Mouse (Mus musculus) thymus, adult 2 months (tissue): Measurements from ENCODE around the gene Nmrk1. TPM values are rescaled to one million over a fixed set of nuclear protein-coding genes. Genes with fewer than 3 reads are reported as not detected.

Source experiments
- DNase-seq: peaks from one replicate; pipeline ENCODE4 v3.0.0; 2021
- H3K27ac ChIP-seq: fragments of 200-500 bp; 2 replicates; pipeline ENCODE4 v1.5.1; 2012; ENCODE audit warnings: low read length, control low read depth; ENCODE audit not compliant: control insufficient read depth, insufficient read depth
- H3K27me3 ChIP-seq: fragments of 200-500 bp; 2 replicates; pipeline ENCODE4 v1.6.1; 2012; ENCODE audit warnings: mild to moderate bottlenecking, low read length, moderate library complexity, mixed read lengths; ENCODE audit not compliant: control insufficient read depth, insufficient read depth
- H3K36me3 ChIP-seq: fragments of 200-500 bp; 2 replicates; pipeline ENCODE4 v1.6.1; 2012; ENCODE audit warnings: mild to moderate bottlenecking, low read length, moderate library complexity; ENCODE audit not compliant: control insufficient read depth, insufficient read depth
- H3K4me1 ChIP-seq: fragments of 200-500 bp; replicated peaks from 2 replicates; pipeline ENCODE4 v1.6.1; 2012; ENCODE audit warnings: low read length; ENCODE audit not compliant: control insufficient read depth, insufficient read depth
- H3K4me3 ChIP-seq: fragments of 200-500 bp; 2 replicates; pipeline ENCODE4 v1.5.1; 2012; ENCODE audit warnings: mild to moderate bottlenecking, low read length, control low read depth, moderate library complexity; ENCODE audit not compliant: control insufficient read depth, insufficient read depth
- CTCF ChIP-seq: fragments of 200-500 bp; IDR thresholded peaks from 2 replicates; pipeline ENCODE4 v1.5.1; 2012; ENCODE audit warnings: mild to moderate bottlenecking, control low read depth, low read length, moderate library complexity, borderline replicate concordance; ENCODE audit not compliant: control insufficient read depth, poor library complexity, insufficient read depth; ENCODE audit errors: extremely low read depth
- POLR2A ChIP-seq: fragments of 200-500 bp; IDR thresholded peaks from 2 replicates; pipeline ENCODE4 v1.6.1; 2012; ENCODE audit warnings: mild to moderate bottlenecking, low read length, control low read depth, moderate library complexity; ENCODE audit not compliant: control insufficient read depth, poor library complexity, insufficient read depth; ENCODE audit errors: extremely low read depth
- WGBS: fragments of 180-500 bp; shearing (Covaris S2); methylation state at CpG from one replicate; pipeline ENCODE4 v1.1.7; 2018; 5-methylcytosine and 5-hydroxymethylcytosine counted together
- polyA plus RNA-seq: library from polyadenylated mRNA; depleted of rRNA; stranded (reverse); fragments of >200 nt; gene quantifications from 2 replicates; pipeline ENCODE4 v1.2.3, GENCODE M21; 2012

Gene Nmrk1
- polyA plus RNA-seq, 1 experiment = 5.2 TPM

DNA sequence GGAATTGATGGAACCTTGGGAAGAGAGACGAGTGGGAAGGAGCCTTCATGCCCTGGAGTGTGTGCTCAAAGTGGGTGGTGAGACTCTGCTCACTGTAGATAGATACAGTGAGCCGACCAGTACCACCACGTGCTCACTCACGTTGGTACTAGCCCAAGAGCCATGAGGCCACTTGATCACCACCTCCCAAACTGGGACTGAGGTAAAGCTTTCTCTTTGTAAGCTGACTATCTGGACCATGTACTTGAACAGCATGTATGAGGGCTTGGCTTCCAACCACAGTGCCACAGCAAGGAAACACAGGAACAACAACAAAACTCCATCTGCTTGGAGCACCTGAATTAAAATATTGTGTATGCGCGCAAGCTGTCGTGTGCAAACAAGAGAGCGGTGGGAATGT is 42.5 kb upstream of the Nmrk1 start:
- peaks cover 6% of the 10 kb centered on the region; the same call in 1 of the 2 replicates for H3K4me1 ChIP-seq
- H3K36me3 ChIP-seq = peaks cover 3% of the 10 kb centered on the region; the same call in 1 of the 2 replicates
- no peak overlapping the region for H3K27ac ChIP-seq
- WGBS = 98% methylated on average over 8 of the region's 8 CpGs
- H3K27me3 ChIP-seq = no peaks in the 10 kb centered on the region
- TF ChIP-seq CTCF (no peak), POLR2A (no peak)
- no peak for DNase-seq
- no peak overlapping the region for H3K4me3 ChIP-seq

DNA sequence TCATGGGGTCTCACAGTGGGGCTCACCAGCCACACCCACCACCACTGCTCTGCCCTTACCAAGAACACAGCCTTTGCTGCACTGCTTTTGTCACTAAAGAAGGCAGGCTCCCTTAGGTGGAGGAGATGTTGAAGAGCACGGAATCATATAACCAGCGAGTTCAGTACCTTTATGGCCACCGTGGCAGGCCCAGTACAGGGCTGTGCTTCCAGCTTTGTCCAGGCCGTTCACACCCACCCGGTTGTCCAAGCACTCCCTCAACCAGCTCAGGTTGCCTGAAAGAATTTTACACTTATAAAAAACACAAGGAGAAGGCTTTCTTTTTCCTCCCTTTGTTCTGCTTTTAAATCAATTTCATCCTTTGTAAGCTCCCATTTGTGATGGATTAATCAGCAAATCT is 41.5 kb upstream of the Nmrk1 start:
- peaks cover 3% of the 10 kb centered on the region; the same call in 1 of the 2 replicates for H3K36me3 ChIP-seq
- no peak for DNase-seq
- no peak overlapping the region for H3K27ac ChIP-seq
- WGBS = 95% methylated on average over 5 of the region's 5 CpGs
- H3K4me3 ChIP-seq = no peak overlapping the region
- no peaks in the 10 kb centered on the region for H3K27me3 ChIP-seq
- H3K4me1 ChIP-seq = peaks cover 6% of the 10 kb centered on the region; the same call in 1 of the 2 replicates
- TF ChIP-seq CTCF (no peak), POLR2A (no peak)

- H3K36me3 ChIP-seq = peaks cover 3% of the 10 kb centered on the region; the same call in 1 of the 2 replicates
- H3K4me1 ChIP-seq = peaks cover 6% of the 10 kb centered on the region; the same call in 1 of the 2 replicates
- no peak overlapping the region for H3K27ac ChIP-seq
- no peaks in the 10 kb centered on the region for H3K27me3 ChIP-seq
- TF ChIP-seq CTCF (no peak), POLR2A (no peak)
- no peak overlapping the region for H3K4me3 ChIP-seq
- DNase-seq = peak; percentile 21
- 17% methylated on average over 5 of the region's 5 CpGs for WGBS
These were observed 40.8 kb upstream of the Nmrk1 start for GRCm38 (mm10) chr19:18590942-18591354.

DNA sequence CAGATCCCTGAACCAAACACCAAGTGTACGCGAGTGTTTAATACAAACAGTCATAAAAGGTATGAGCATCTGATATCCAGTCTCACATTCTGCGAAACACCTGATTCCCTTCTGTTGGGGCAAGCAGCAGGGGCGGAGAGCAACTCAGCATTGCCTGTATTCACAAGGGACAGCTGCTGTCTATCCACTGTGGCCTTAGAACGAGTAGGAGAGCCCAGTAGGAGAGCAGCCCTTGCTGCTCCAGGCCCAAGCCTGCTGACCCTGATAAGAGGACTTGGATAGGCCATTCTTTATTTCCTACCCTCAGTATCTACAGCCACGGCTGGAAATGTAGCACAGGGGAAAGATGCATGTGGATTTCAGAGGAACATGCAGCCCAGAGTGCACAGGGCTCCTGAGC is 38.8 kb upstream of the Nmrk1 start:
- no peaks in the 10 kb centered on the region for H3K27me3 ChIP-seq
- peaks cover 3% of the 10 kb centered on the region; the same call in 1 of the 2 replicates for H3K36me3 ChIP-seq
- H3K27ac ChIP-seq = no peak overlapping the region
- TF ChIP-seq CTCF = no peak
- no peak for TF ChIP-seq POLR2A
- H3K4me3 ChIP-seq = no peak overlapping the region
- H3K4me1 ChIP-seq = peaks cover 6% of the 10 kb centered on the region; the same call in 1 of the 2 replicates
- WGBS = 96% methylated on average over 6 of the region's 6 CpGs
- no peak for DNase-seq

GRCm38 (mm10) chr19:18593722-18594121 is 38.0 kb upstream of the Nmrk1 start:
- DNase-seq = no peak
- 94% methylated on average over 10 of the region's 10 CpGs for WGBS
- peaks cover 3% of the 10 kb centered on the region; the same call in 1 of the 2 replicates for H3K36me3 ChIP-seq

DNA sequence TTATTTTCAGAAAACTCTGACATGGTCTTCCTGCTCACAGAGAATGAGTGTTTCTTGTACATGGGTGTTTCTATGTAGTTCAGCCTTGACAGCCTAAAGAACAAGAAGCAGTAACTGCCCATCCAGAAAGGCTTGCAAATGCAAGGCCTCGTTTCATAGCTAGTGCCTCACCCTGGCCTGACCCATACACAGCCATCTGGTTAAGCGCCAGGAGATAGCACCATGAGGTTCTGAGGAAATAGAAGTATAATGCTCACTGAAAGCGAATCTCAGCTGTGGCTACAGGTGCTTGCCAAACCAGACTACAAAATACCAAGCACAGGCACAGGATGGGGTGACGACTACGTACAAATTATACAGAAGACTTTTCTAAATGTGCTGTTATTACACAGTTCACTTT is 34.9 kb upstream of the Nmrk1 start:
- Histone ChIP-seq H3K4me3 (no peak overlapping the region), H3K36me3 (no peaks in the 10 kb centered on the region; the same call in 1 of the 2 replicates), H3K27me3 (no peaks in the 10 kb centered on the region), H3K27ac (no peak overlapping the region), H3K4me1 (no peaks in the 10 kb centered on the region)
- 91% methylated on average over 5 of the region's 5 CpGs for WGBS
- TF ChIP-seq CTCF (no peak), POLR2A (no peak)
- DNase-seq = no peak

More at GRCm38 (mm10) chr19:18593722-18594121, 38.0 kb upstream of the Nmrk1 start:
- Histone ChIP-seq H3K27me3 (no peaks in the 10 kb centered on the region), H3K4me3 (no peak overlapping the region), H3K27ac (no peak overlapping the region), H3K4me1 (peaks cover 6% of the 10 kb centered on the region; the same call in 1 of the 2 replicates)
- TF ChIP-seq CTCF (no peak), POLR2A (no peak)

- 82% methylated on average over 6 of the region's 6 CpGs for WGBS
- TF ChIP-seq POLR2A = no peak
- TF ChIP-seq CTCF = no peak
- H3K4me3 ChIP-seq = no peak overlapping the region
- H3K4me1 ChIP-seq = no peaks in the 10 kb centered on the region
- no peak overlapping the region for H3K27ac ChIP-seq
- H3K27me3 ChIP-seq = no peaks in the 10 kb centered on the region
- H3K36me3 ChIP-seq = no peaks in the 10 kb centered on the region; the same call in 1 of the 2 replicates
- no peak for DNase-seq
These were observed 34.0 kb upstream of the Nmrk1 start for GRCm38 (mm10) chr19:18597772-18598171.
